Mouse (Mus musculus): ENCODE data around the gene Pdia6.

- TF ChIP-seq CTCF (IDR thresholded peaks at IDR 0.05; ENCODE audit: low read depth, low read length) (no peak), POLR2A (IDR thresholded peaks at IDR 0.05; ENCODE audit: borderline replicate concordance, low read depth, low read length) (no peak)
These were observed at the start of gene Pdia6 for GRCm38 (mm10) chr12:17265971-17266672.

Data from bone marrow macrophage, adult 2 months (primary cell).